Mouse (Mus musculus) forebrain, embryonic 16.5 days (tissue): ENCODE measurements around the gene Jak2. TPM values are rescaled to one million over a fixed set of nuclear protein-coding genes. Genes with fewer than 3 reads are reported as not detected.
A peak's percentile ranks its signal among the peaks of the same experiment; 100 is the strongest.

ENCODE experiments used
- ATAC-seq: fragments of 200-750 bp; cut with Nextera tagmentation; 2 replicates; pipeline ENCODE4 v1.8.0; 2017; ENCODE audit warnings: mild to moderate bottlenecking, moderate library complexity
- H3K27ac ChIP-seq: fragments of 300-500 bp; sonication (generic); 2 replicates; pipeline ENCODE4 v1.5.1; 2014; ENCODE audit warnings: low read length, control low read depth
- H3K27me3 ChIP-seq: fragments of 300-500 bp; sonication (generic); replicated peaks from 2 replicates; pipeline ENCODE4 v1.6.1; 2014; ENCODE audit warnings: low read length; ENCODE audit not compliant: control insufficient read depth, insufficient read depth
- H3K36me3 ChIP-seq: fragments of 300-500 bp; sonication (generic); 2 replicates; pipeline ENCODE4 v1.6.1; 2014; ENCODE audit not compliant: control insufficient read depth, insufficient read depth
- H3K4me1 ChIP-seq: fragments of 300-500 bp; sonication (generic); replicated peaks from 2 replicates; pipeline ENCODE4 v1.6.1; 2014; ENCODE audit warnings: low read length; ENCODE audit not compliant: control insufficient read depth, insufficient read depth
- H3K4me2 ChIP-seq: fragments of 300-500 bp; sonication (generic); 2 replicates; pipeline ENCODE4 v1.6.1; 2014; ENCODE audit warnings: mild to moderate bottlenecking, low read length, control low read depth
- H3K4me3 ChIP-seq: fragments of 300-500 bp; sonication (generic); replicated peaks from 2 replicates; pipeline ENCODE4 v1.5.1; 2014; ENCODE audit warnings: mild to moderate bottlenecking, low read length, control low read depth
- H3K9ac ChIP-seq: fragments of 300-500 bp; sonication (generic); replicated peaks from 2 replicates; pipeline ENCODE4 v1.6.1; 2014; ENCODE audit warnings: low read depth, low read length, control low read depth
- H3K9me3 ChIP-seq: fragments of 300-500 bp; sonication (generic); 2 replicates; pipeline ENCODE4 v1.6.1; 2016; ENCODE audit warnings: low read length; ENCODE audit not compliant: control insufficient read depth
- WGBS: fragments of 180-500 bp; shearing (Covaris S2); extraction: QIAGEN DNeasy Blood & Tissue Kit; methylation state at CpG from one replicate; pipeline ENCODE4 v1.1.7; 2014; 5-methylcytosine and 5-hydroxymethylcytosine counted together
- polyA plus RNA-seq: library from polyadenylated mRNA; unstranded; fragments of >200 nt; fragmentation: Nextera tagmentation; extraction: Ambion mirVana; gene quantifications from 2 replicates; pipeline ENCODE4 v1.2.1, GENCODE M21; 2015

The Jak2 gene
- polyA plus RNA-seq, 1 experiment from 2014 or later = 18.2 TPM

DNA sequence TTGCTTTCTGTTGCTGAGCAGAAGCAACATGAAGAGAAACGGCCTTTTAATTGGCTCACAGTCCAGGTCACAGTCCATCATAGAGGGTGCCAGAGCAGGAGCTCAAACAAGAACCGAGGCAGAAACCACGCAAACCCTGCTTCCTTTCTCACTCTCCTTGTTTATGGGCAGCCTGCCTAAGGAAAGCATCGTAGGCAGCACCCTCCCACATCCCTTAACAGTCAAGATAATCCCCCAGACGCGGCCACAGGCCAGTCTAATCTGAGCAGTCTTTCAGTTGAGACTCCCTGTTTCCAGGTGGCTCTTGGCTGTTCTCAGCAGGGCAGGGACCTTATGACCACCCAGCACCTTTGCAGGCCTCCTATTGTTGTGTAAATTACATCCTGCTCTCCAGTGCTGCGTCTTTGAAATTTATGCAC lies 33.8 kb downstream of the Jak2 start:
- Histone ChIP-seq H3K9ac (0 out of 2 replicates have a peak overlapping the region, but pooled peaks have one; percentile 9), H3K36me3 (peaks cover 8% of the 10 kb centered on the region; the same call in 1 of the 2 replicates), H3K27me3 (no peaks in the 10 kb centered on the region), H3K4me1 (peaks cover 8% of the 10 kb centered on the region), H3K9me3 (no peaks in the 10 kb centered on the region), H3K4me2 (no peak overlapping the region; the same call in 1 of the 2 replicates), H3K27ac (peak overlapping the region; percentile 35; the same call in 1 of the 2 replicates), H3K4me3 (no peak overlapping the region)
- peak; percentile 75 for ATAC-seq
- 8% methylated on average over 7 of the region's 7 CpGs for WGBS

GRCm38 (mm10) chr19:29287863-29288262 lies 36.2 kb downstream of the Jak2 start:
- Histone ChIP-seq H3K4me3 (no peak overlapping the region), H3K4me1 (peaks cover 8% of the 10 kb centered on the region), H3K4me2 (no peak overlapping the region), H3K27ac (no peak overlapping the region), H3K36me3 (peaks cover 16% of the 10 kb centered on the region), H3K27me3 (no peaks in the 10 kb centered on the region), H3K9ac (no peak overlapping the region), H3K9me3 (no peaks in the 10 kb centered on the region)
- WGBS = 74% methylated on average over 8 of the region's 8 CpGs
- ATAC-seq = no peak

DNA sequence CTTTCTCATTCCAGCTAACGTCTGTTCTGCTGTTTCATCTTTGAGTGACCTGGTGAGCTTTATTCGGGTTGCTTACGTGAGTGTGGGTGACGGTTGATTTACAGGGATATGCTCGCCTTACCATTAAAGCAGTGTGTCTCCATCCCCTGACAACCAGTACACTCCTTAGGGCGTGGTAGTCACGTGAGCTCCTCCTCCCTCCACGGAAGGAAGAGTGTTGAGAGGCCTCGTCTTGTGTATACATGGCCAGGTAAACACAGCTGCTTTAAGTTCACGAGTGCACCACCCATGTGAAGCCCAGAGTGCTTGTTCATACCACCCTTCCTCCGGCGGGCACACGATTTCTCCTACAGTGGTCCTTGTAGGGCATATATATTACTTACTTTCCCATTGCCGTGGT lies 39.9 kb downstream of the Jak2 start:
- Histone ChIP-seq H3K9me3 (no peaks in the 10 kb centered on the region), H3K4me2 (no peak overlapping the region), H3K9ac (no peak overlapping the region), H3K27me3 (no peaks in the 10 kb centered on the region), H3K4me3 (no peak overlapping the region), H3K4me1 (no peaks in the 10 kb centered on the region), H3K36me3 (peaks cover 19% of the 10 kb centered on the region), H3K27ac (no peak overlapping the region)
- no peak for ATAC-seq
- WGBS = 89% methylated on average over 14 of the region's 14 CpGs

DNA sequence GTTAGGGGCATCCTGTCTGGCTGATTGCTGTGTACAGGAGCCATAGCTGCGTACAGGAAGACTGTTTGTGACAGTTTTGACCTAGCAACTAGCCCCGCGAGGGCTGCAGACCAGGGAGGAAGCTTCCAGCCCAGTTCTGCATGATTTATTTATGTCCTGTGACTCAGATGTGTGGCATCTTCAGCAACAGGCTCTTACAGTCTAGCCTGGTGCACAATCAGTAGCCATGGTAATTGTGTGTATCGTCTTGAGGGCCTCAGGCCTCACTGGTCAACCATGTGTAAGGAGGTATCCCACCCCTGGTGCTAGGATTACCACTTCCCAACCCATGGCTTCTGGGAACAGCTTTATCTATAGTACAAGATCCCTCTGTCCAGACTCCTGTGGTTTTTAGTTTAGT lies 40.9 kb downstream of the Jak2 start:
- ATAC-seq = no peak
- peaks cover 17% of the 10 kb centered on the region for H3K36me3 ChIP-seq

DNA sequence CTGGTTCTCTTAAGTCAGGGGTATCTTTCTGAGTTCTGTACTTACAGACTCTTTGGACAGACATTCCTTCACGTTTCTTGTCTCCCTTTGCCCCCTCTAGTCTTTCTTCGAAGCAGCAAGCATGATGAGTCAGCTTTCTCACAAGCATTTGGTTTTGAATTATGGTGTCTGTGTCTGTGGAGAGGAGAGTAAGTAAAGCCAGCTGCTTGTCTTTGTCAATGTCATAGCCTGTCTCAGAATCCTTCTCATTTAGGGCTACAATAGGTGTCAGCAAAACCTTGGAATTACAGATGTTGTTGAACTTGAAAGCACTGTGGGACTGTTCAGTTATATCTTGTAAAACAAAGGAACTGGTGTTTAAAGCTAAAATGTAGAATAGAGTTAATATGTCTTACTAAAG lies 43.1 kb downstream of the Jak2 start:
- ATAC-seq = no peak
- H3K36me3 ChIP-seq = peaks cover 22% of the 10 kb centered on the region
- no peak overlapping the region for H3K27ac ChIP-seq
- no peaks in the 10 kb centered on the region for H3K9me3 ChIP-seq
- H3K27me3 ChIP-seq = no peaks in the 10 kb centered on the region
- WGBS = 77% methylated on average over 2 of the region's 2 CpGs
- H3K4me2 ChIP-seq = no peak overlapping the region
- no peak overlapping the region for H3K9ac ChIP-seq
- no peak overlapping the region for H3K4me3 ChIP-seq
- no peaks in the 10 kb centered on the region for H3K4me1 ChIP-seq

More for the DNA sequence above, 40.9 kb downstream of the Jak2 start:
- Histone ChIP-seq H3K4me2 (no peak overlapping the region), H3K9me3 (no peaks in the 10 kb centered on the region), H3K27ac (no peak overlapping the region), H3K27me3 (no peaks in the 10 kb centered on the region), H3K4me1 (no peaks in the 10 kb centered on the region), H3K4me3 (no peak overlapping the region), H3K9ac (no peak overlapping the region)
- 86% methylated on average over 4 of the region's 4 CpGs for WGBS

DNA sequence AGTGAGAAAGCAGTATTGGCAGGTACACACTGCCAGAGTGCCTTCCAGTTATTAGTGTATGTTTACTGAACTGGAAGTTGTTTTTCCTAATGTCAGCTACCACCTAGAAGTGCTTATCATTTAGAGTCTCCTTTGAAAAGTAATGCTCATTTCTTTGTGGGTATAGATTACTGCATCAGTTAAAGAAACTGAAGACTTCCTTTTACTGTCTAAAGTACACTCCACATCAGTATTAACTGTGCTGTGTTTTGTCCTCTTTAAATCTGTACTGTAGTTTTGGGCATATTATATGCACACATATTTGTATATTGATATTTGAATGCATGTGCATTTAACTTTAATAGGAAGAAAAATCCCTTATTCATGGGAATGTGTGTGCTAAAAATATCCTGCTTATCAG lies 44.5 kb downstream of the Jak2 start:
- H3K27ac ChIP-seq = no peak overlapping the region
- H3K4me1 ChIP-seq = no peaks in the 10 kb centered on the region
- no peaks in the 10 kb centered on the region for H3K27me3 ChIP-seq
- H3K9ac ChIP-seq = no peak overlapping the region
- peaks cover 31% of the 10 kb centered on the region for H3K36me3 ChIP-seq
- H3K4me2 ChIP-seq = no peak overlapping the region
- H3K9me3 ChIP-seq = no peaks in the 10 kb centered on the region
- no peak overlapping the region for H3K4me3 ChIP-seq
- no peak for ATAC-seq

GRCm38 (mm10) chr19:29297366-29297765 lies 45.7 kb downstream of the Jak2 start:
- no peak overlapping the region for H3K4me2 ChIP-seq
- H3K9me3 ChIP-seq = no peaks in the 10 kb centered on the region
- no peak overlapping the region for H3K9ac ChIP-seq
- H3K36me3 ChIP-seq = peaks cover 26% of the 10 kb centered on the region
- WGBS = 95% methylated on average over 1 of the region's 1 CpGs
- no peak overlapping the region for H3K27ac ChIP-seq
- ATAC-seq = no peak
- no peak overlapping the region for H3K4me3 ChIP-seq
- H3K4me1 ChIP-seq = no peaks in the 10 kb centered on the region
- H3K27me3 ChIP-seq = no peaks in the 10 kb centered on the region

DNA sequence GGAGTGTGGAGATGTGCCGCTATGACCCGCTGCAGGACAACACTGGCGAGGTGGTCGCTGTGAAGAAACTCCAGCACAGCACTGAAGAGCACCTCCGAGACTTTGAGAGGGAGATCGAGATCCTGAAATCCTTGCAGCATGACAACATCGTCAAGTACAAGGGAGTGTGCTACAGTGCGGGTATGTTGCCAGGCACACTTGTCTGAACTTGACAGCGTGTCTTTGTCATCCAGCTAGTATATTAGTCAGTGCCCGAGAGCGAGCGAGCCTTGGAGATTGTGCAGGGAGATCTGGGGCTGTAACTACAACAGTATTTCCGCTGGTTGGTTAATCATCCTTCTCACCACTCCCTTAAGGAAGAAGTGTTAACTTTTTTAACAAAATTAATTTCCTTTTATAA lies 49.3 kb downstream of the Jak2 start:
- H3K4me3 ChIP-seq = no peak overlapping the region
- ATAC-seq = no peak
- H3K4me2 ChIP-seq = no peak overlapping the region
- H3K4me1 ChIP-seq = peaks cover 3% of the 10 kb centered on the region; the same call in 1 of the 2 replicates
- no peak overlapping the region for H3K27ac ChIP-seq
- H3K9me3 ChIP-seq = no peaks in the 10 kb centered on the region
- no peak overlapping the region for H3K9ac ChIP-seq
- peaks cover 23% of the 10 kb centered on the region for H3K36me3 ChIP-seq
- 77% methylated on average over 13 of the region's 13 CpGs for WGBS
- no peaks in the 10 kb centered on the region for H3K27me3 ChIP-seq

- Histone ChIP-seq H3K4me2 (no peak overlapping the region), H3K36me3 (peaks cover 21% of the 10 kb centered on the region), H3K4me1 (peaks cover 3% of the 10 kb centered on the region; the same call in 1 of the 2 replicates), H3K4me3 (no peak overlapping the region), H3K9ac (no peak overlapping the region), H3K27ac (no peak overlapping the region), H3K27me3 (no peaks in the 10 kb centered on the region), H3K9me3 (no peaks in the 10 kb centered on the region)
- ATAC-seq = no peak
- 95% methylated on average over 2 of the region's 2 CpGs for WGBS
These were observed 50.5 kb downstream of the Jak2 start for GRCm38 (mm10) chr19:29302119-29302518.

GRCm38 (mm10) chr19:29308832-29309231 lies 57.2 kb downstream of the Jak2 start:
- Histone ChIP-seq H3K27ac (no peak overlapping the region), H3K9ac (no peak overlapping the region), H3K9me3 (no peaks in the 10 kb centered on the region), H3K36me3 (peaks cover 11% of the 10 kb centered on the region), H3K27me3 (no peaks in the 10 kb centered on the region), H3K4me1 (no peaks in the 10 kb centered on the region), H3K4me2 (no peak overlapping the region), H3K4me3 (no peak overlapping the region)
- no peak for ATAC-seq
